Mouse (Mus musculus) forebrain, embryonic 14.5 days (tissue): ENCODE data around the gene Ttc6. TPM values are rescaled to one million over a fixed set of nuclear protein-coding genes. Genes with fewer than 3 reads are reported as not detected.

Experiments used
- ATAC-seq: fragments of 200-750 bp; cut with Nextera tagmentation; 2 replicates; pipeline ENCODE4 v1.8.0; 2017; ENCODE audit warnings: mild to moderate bottlenecking, moderate library complexity
- DNase-seq: peaks from one replicate; pipeline ENCODE4 v3.0.0-alpha.2; 2015; ENCODE audit warnings: low spot score
- H3K27ac ChIP-seq: fragments of 300-500 bp; sonication (generic); 2 replicates; pipeline ENCODE4 v1.5.1; 2014; ENCODE audit warnings: low read depth, mild to moderate bottlenecking, control low read depth, low read length, moderate library complexity
- H3K27me3 ChIP-seq: fragments of 300-500 bp; sonication (generic); replicated peaks from 2 replicates; pipeline ENCODE4 v1.6.1; 2014; ENCODE audit warnings: low read length, control low read depth, mixed read lengths; ENCODE audit not compliant: control insufficient read depth, insufficient read depth
- H3K36me3 ChIP-seq: fragments of 300-500 bp; sonication (generic); 2 replicates; pipeline ENCODE4 v1.6.1; 2014; ENCODE audit warnings: low read length, control low read depth; ENCODE audit not compliant: control insufficient read depth, insufficient read depth
- H3K4me1 ChIP-seq: fragments of 300-500 bp; sonication (generic); 2 replicates; pipeline ENCODE4 v1.6.1; 2014; ENCODE audit warnings: antibody characterized with exemption, low read length, control low read depth; ENCODE audit not compliant: control insufficient read depth, insufficient read depth
- H3K4me2 ChIP-seq: fragments of 300-500 bp; sonication (generic); 2 replicates; pipeline ENCODE4 v1.6.1; 2014; ENCODE audit warnings: mild to moderate bottlenecking, control low read depth, low read length
- H3K4me3 ChIP-seq: fragments of 300-500 bp; sonication (generic); 2 replicates; pipeline ENCODE4 v1.5.1; 2014; ENCODE audit warnings: low read depth, low read length, control low read depth
- H3K9ac ChIP-seq: fragments of 300-500 bp; sonication (generic); 2 replicates; pipeline ENCODE4 v1.6.1; 2014; ENCODE audit warnings: mild to moderate bottlenecking, low read length, control low read depth, moderate library complexity
- H3K9me3 ChIP-seq: fragments of 300-500 bp; sonication (generic); replicated peaks from 2 replicates; pipeline ENCODE4 v1.6.1; 2016; ENCODE audit warnings: low read length, control low read depth, mixed read lengths; ENCODE audit not compliant: control insufficient read depth
- WGBS: fragments of 180-500 bp; shearing (Covaris S2); extraction: QIAGEN DNeasy Blood & Tissue Kit; methylation state at CpG from one replicate; pipeline ENCODE4 v1.1.7; 2014; 5-methylcytosine and 5-hydroxymethylcytosine counted together
- polyA plus RNA-seq: library from polyadenylated mRNA; unstranded; fragments of >200 nt; fragmentation: Nextera tagmentation; extraction: Ambion mirVana; gene quantifications from 2 replicates; pipeline ENCODE4 v1.2.1, GENCODE M21; 2014

Ttc6 gene
- polyA plus RNA-seq: 0.24 and 0.61 TPM in 2 replicates

- Histone ChIP-seq H3K4me3 (no peak within 1 kb of the TSS), H3K4me1 (no peaks in the 10 kb centered on the region), H3K4me2 (no peak within 1 kb of the TSS), H3K36me3 (no peaks in the 10 kb centered on the region), H3K9ac (no peak within 1 kb of the TSS), H3K27me3 (no peaks in the 10 kb centered on the region), H3K9me3 (no peaks in the 10 kb centered on the region), H3K27ac (no peak within 1 kb of the TSS)
- 86% methylated on average over 6 of the region's 6 CpGs for WGBS
- ATAC-seq: no peak
- DNase-seq: no peak
These were observed at the start of gene Ttc6 for GRCm38 (mm10) chr12:57563909-57564308. TSS of gene Ttc6 (plus strand) at chr12:57564113.

DNA sequence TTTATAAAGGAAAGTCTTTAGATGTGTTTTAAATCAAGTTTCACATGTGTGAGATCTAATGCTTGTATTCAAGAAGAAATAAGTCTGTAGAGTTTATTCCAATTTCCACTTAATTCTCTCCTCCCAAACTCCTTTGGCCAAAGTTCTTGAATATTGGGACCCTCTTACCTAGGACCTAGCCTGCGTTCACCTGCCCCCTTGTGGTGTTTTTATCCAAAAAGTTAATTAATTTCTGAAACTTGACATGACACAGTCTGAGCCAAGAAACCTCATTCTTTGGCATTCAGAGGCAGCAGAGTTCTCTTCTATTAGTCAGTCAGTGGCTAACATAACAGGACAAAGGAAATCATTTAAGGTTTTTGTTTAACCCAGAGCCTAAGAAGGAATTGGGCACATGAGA, 49.4 kb upstream of the Ttc6 start:
- WGBS: 24% methylated on average over 1 of the region's 1 CpGs
- no peak overlapping the region for H3K4me2 ChIP-seq
- no peaks in the 10 kb centered on the region for H3K36me3 ChIP-seq
- H3K27me3 ChIP-seq: no peaks in the 10 kb centered on the region
- H3K4me3 ChIP-seq: no peak overlapping the region
- H3K27ac ChIP-seq: no peak overlapping the region
- ATAC-seq: no peak
- no peaks in the 10 kb centered on the region for H3K9me3 ChIP-seq
- DNase-seq: no peak
- no peak overlapping the region for H3K9ac ChIP-seq
- H3K4me1 ChIP-seq: no peaks in the 10 kb centered on the region

DNA sequence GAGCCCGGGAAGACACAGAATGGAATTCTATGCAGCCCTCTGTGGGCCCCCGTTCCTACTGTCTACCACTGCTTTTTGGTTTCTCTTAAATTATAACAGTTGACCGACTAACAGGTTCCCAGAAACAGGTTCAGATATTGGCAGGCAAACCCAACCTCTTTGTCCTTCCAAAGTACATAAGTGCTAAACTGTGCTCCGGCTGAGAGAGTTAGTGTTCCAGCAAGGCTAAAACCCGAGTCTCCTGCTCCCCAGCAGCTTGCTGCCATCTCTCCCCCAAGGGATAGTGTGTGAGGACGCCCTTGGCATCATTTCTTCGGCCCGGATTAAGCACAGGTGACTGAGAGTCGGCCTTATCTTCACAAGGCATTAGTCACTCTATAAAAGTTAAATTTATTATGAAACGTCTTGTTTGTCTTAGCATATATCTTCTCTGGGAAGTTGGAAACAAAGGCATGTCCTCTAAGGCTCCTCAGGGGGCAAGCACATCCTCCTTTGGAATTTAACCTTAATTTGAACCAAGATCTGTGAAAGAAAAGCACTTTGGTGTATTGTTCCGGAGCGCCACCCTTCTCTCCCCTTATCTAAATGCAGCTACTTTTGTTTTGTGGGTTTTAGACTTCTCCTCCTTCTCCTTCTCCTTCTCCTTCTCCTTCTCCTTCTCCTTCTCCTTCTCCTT, 48.1 kb upstream of the Ttc6 start:
- H3K36me3 ChIP-seq: no peaks in the 10 kb centered on the region
- DNase-seq: no peak
- no peaks in the 10 kb centered on the region for H3K27me3 ChIP-seq
- no peak overlapping the region for H3K9ac ChIP-seq
- no peak overlapping the region for H3K4me2 ChIP-seq
- H3K4me1 ChIP-seq: no peaks in the 10 kb centered on the region
- WGBS: 45% methylated on average over 12 of the region's 12 CpGs
- no peak for ATAC-seq
- no peak overlapping the region for H3K4me3 ChIP-seq
- no peaks in the 10 kb centered on the region for H3K9me3 ChIP-seq
- no peak overlapping the region for H3K27ac ChIP-seq

- no peak for DNase-seq
These were observed 35.6 kb upstream of the Ttc6 start for GRCm38 (mm10) chr12:57528335-57528734.

GRCm38 (mm10) chr12:57530474-57530873, 33.4 kb upstream of the Ttc6 start:
- DNase-seq: peak; percentile 53
- H3K36me3 ChIP-seq: no peaks in the 10 kb centered on the region
- no peak overlapping the region for H3K4me3 ChIP-seq
- H3K9ac ChIP-seq: no peak overlapping the region
- H3K27me3 ChIP-seq: peaks cover 41% of the 10 kb centered on the region
- ATAC-seq: peak; percentile 65
- H3K27ac ChIP-seq: no peak overlapping the region
- 0 out of 2 replicates have a peak overlapping the region, but pooled peaks have one; percentile 2 for H3K4me2 ChIP-seq
- peaks cover 3% of the 10 kb centered on the region; the same call in 1 of the 2 replicates for H3K4me1 ChIP-seq
- under 1% methylated on average over 9 of the region's 9 CpGs for WGBS
- H3K9me3 ChIP-seq: no peaks in the 10 kb centered on the region

More at GRCm38 (mm10) chr12:57528335-57528734, 35.6 kb upstream of the Ttc6 start:
- no peak for ATAC-seq
- Histone ChIP-seq H3K27ac (no peak overlapping the region), H3K27me3 (peaks cover 19% of the 10 kb centered on the region), H3K4me1 (no peaks in the 10 kb centered on the region), H3K9ac (no peak overlapping the region), H3K9me3 (no peaks in the 10 kb centered on the region), H3K4me2 (no peak overlapping the region), H3K36me3 (no peaks in the 10 kb centered on the region), H3K4me3 (no peak overlapping the region)
- 81% methylated on average over 4 of the region's 4 CpGs for WGBS

DNA sequence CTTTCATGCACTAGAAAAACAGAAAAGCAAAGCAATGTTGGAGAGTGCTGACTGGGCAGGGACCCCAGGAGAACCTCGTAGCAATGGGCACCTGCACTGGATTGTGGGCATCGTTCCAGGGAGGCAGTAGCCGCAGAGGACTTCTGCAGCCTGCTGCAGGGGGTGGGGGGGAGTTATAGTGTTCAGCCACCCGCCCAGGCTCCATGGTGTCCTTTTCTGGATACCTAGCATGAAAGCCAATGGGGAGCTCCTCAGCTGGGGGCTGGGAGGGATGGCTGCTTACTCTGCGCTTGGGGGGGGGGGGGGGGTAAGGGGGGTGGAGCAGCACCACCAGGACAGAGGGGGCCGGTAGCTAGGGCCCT, 29.4 kb upstream of the Ttc6 start:
- Histone ChIP-seq H3K9me3 (no peaks in the 10 kb centered on the region), H3K36me3 (no peaks in the 10 kb centered on the region), H3K9ac (no peak overlapping the region), H3K4me1 (peaks cover 5% of the 10 kb centered on the region; the same call in 1 of the 2 replicates), H3K27me3 (peaks cover 71% of the 10 kb centered on the region), H3K4me3 (no peak overlapping the region), H3K4me2 (peak overlapping the region; percentile 28), H3K27ac (no peak overlapping the region)
- ATAC-seq (0 out of 2 replicates have a peak, but pooled peaks have one; percentile 4), DNase-seq (peak; percentile 8)
- 0% methylated on average over 4 of the region's 6 CpGs for WGBS

DNA sequence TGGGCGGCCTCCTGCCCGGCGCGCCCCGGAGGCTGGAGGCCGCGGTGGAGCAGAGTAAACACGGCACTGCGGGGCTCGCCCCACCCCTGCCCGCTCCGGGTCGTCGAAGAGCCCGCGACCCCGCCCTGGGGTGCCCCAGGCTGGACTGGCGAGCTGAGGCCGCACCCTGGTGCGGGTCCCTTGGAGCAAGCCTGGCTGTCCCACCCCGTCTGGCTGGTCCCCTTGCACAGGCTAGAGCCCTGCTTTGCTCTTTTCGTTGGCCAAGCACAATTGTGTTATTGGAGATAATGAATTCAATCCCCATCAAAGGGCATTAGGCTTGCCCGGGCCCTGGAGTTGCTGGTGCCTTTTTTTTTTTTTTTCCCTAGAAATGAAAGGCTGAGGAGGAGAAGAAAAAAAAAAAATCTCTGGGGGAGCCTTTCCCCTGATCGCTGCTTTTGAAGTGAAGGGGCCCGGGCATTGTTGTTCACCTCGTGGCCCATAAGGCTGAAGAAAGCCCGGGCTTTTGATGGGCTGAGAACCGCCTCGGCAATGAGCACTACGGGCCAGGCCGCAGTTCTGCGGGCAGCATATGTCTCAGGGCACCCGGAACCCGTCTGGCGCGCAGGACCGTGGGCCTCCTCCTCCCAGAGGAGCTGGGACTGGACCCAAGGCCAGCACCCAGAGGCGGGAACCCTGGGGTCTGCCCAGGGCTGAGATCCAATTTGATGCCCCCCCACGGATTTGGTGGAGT, 28.9 kb upstream of the Ttc6 start:
- peaks cover 5% of the 10 kb centered on the region; the same call in 1 of the 2 replicates for H3K4me1 ChIP-seq
- H3K36me3 ChIP-seq: no peaks in the 10 kb centered on the region
- no peaks in the 10 kb centered on the region for H3K9me3 ChIP-seq
- H3K4me2 ChIP-seq: peak overlapping the region; percentile 28
- no peak overlapping the region for H3K27ac ChIP-seq
- ATAC-seq (peak; percentile 48), DNase-seq (peak; percentile 58)
- under 1% methylated on average over 26 of the region's 39 CpGs for WGBS
- H3K9ac ChIP-seq: no peak overlapping the region
- H3K4me3 ChIP-seq: no peak overlapping the region
- H3K27me3 ChIP-seq: peaks cover 76% of the 10 kb centered on the region

- DNase-seq: peak; percentile 8
- Histone ChIP-seq H3K36me3 (no peaks in the 10 kb centered on the region), H3K27ac (no peak overlapping the region)
These were observed 27.6 kb upstream of the Ttc6 start for GRCm38 (mm10) chr12:57536056-57536908.

More at GRCm38 (mm10) chr12:57536056-57536908, 27.6 kb upstream of the Ttc6 start:
- peaks cover 84% of the 10 kb centered on the region for H3K27me3 ChIP-seq
- H3K4me1 ChIP-seq: peaks cover 5% of the 10 kb centered on the region; the same call in 1 of the 2 replicates
- no peak overlapping the region for H3K4me3 ChIP-seq
- no peak overlapping the region for H3K9ac ChIP-seq
- WGBS: 1% methylated on average over 25 of the region's 25 CpGs
- no peak for ATAC-seq
- no peak overlapping the region for H3K4me2 ChIP-seq
- H3K9me3 ChIP-seq: no peaks in the 10 kb centered on the region
